Mouse (Mus musculus) c-Kit-positive CD71-negative TER-119-negative erythroid progenitor cells, embryonic 14.5 days (primary cell): ENCODE measurements around the gene Letm1.

ENCODE experiments used
- DNase-seq: peaks from one replicate; pipeline ENCODE4 v3.0.0-alpha.2; 2013; ENCODE audit warnings: low read depth

The Letm1 gene

GRCm38 (mm10) chr5:33782345-33782998 lies at the start of gene Letm1:
Gene Letm1, minus strand, starts transcription at chr5:33782817.
- peak; percentile 91 for DNase-seq

GRCm38 (mm10) chr5:33830832-33831231 lies 48.2 kb upstream of the Letm1 start:
- no peak for DNase-seq

GRCm38 (mm10) chr5:33829958-33830357 lies 47.3 kb upstream of the Letm1 start:
- no peak for DNase-seq

GRCm38 (mm10) chr5:33828107-33828506 lies 45.5 kb upstream of the Letm1 start:
- DNase-seq, result no peak

- DNase-seq, result no peak
Measured at GRCm38 (mm10) chr5:33826001-33826400, 43.4 kb upstream of the Letm1 start.

- no peak for DNase-seq
Measured at GRCm38 (mm10) chr5:33822456-33822855, 39.8 kb upstream of the Letm1 start.

- no peak for DNase-seq
Measured at GRCm38 (mm10) chr5:33821901-33822427, 39.3 kb upstream of the Letm1 start.

- DNase-seq, result no peak
Measured at GRCm38 (mm10) chr5:33820733-33821621, 38.4 kb upstream of the Letm1 start.

GRCm38 (mm10) chr5:33819876-33820732 lies 37.5 kb upstream of the Letm1 start, which contains the start of gene Nsd2:
Gene Nsd2, plus strand, starts transcription at chr5:33820725.
- DNase-seq, result peak; percentile 55

GRCm38 (mm10) chr5:33819141-33819875 lies 36.7 kb upstream of the Letm1 start:
- DNase-seq, result no peak

GRCm38 (mm10) chr5:33818104-33818503 lies 35.5 kb upstream of the Letm1 start:
- DNase-seq, result no peak

- DNase-seq, result no peak
Measured at GRCm38 (mm10) chr5:33816008-33816725, 33.5 kb upstream of the Letm1 start.

GRCm38 (mm10) chr5:33811519-33811918 lies 28.9 kb upstream of the Letm1 start:
- DNase-seq, result no peak

- no peak for DNase-seq
Measured at GRCm38 (mm10) chr5:33803337-33803736, 20.7 kb upstream of the Letm1 start.

GRCm38 (mm10) chr5:33791912-33792643 lies 9.5 kb upstream of the Letm1 start:
- no peak for DNase-seq

GRCm38 (mm10) chr5:33782999-33783390 lies 378 bp upstream of the Letm1 start:
- no peak for DNase-seq

- DNase-seq, result no peak
Measured at GRCm38 (mm10) chr5:33781964-33782344, 663 bp downstream of the Letm1 start.

- no peak for DNase-seq
Measured at GRCm38 (mm10) chr5:33777195-33777594, 5.4 kb downstream of the Letm1 start.

- DNase-seq, result no peak
Measured at GRCm38 (mm10) chr5:33743481-33743880, 39.1 kb downstream of the Letm1 start.

GRCm38 (mm10) chr5:33740548-33740947 lies 42.1 kb downstream of the Letm1 start:
- DNase-seq, result no peak
